Mouse (Mus musculus) myocyte (in vitro differentiated cells): ENCODE data around the gene Slc22a3. TPM values are rescaled to one million over a fixed set of nuclear protein-coding genes. Genes with fewer than 3 reads are reported as not detected.
A peak's percentile ranks its signal among the peaks of the same experiment; 100 is the strongest.

ENCODE experiments used
- H3K27me3 ChIP-seq: one replicate; pipeline ENCODE4 v1.6.1; 2011; ENCODE audit not compliant: control insufficient read depth, insufficient read depth, insufficient read length
- H3K36me3 ChIP-seq: one replicate; pipeline ENCODE4 v1.6.1; 2011; ENCODE audit not compliant: control insufficient read depth, insufficient read depth
- H3K4me2 ChIP-seq: one replicate; pipeline ENCODE4 v1.6.1; 2011; ENCODE audit warnings: low read depth, control low read depth
- H3K4me3 ChIP-seq: one replicate; pipeline ENCODE4 v1.5.1; 2011; ENCODE audit warnings: mild to moderate bottlenecking, control low read depth, moderate library complexity
- H3K79me2 ChIP-seq: one replicate; pipeline ENCODE4 v1.6.1; 2011; ENCODE audit not compliant: control insufficient read depth, insufficient read depth
- H3ac ChIP-seq: one replicate; pipeline ENCODE4 v1.6.1; 2011; ENCODE audit not compliant: control insufficient read depth, insufficient read length
- CEBPB ChIP-seq: IDR thresholded peaks from 2 replicates; pipeline ENCODE4 v1.6.1; 2011; ENCODE audit warnings: mild to moderate bottlenecking, moderate library complexity; ENCODE audit not compliant: poor library complexity, insufficient read depth, severe bottlenecking
- E2F4 ChIP-seq: IDR thresholded peaks from one replicate; pipeline ENCODE4 v1.6.1; 2011; ENCODE audit warnings: mild to moderate bottlenecking, control low read depth, moderate library complexity; ENCODE audit not compliant: insufficient read depth
- MAX ChIP-seq: IDR thresholded peaks from one replicate; pipeline ENCODE4 v1.6.1; 2011; ENCODE audit warnings: low read depth, mild to moderate bottlenecking, control low read depth
- MYOD1 ChIP-seq, 3 experiments: IDR thresholded peaks; one replicate each; pipeline ENCODE4 v1.6.1; 2011; ENCODE audit warnings: control low read depth in 2 of 3, low read depth in 2 of 3, mild to moderate bottlenecking in 2 of 3, moderate library complexity in 1 of 3; ENCODE audit not compliant: insufficient read length in 2 of 3, control insufficient read depth in 1 of 3
- MYOG ChIP-seq, 3 experiments: IDR thresholded peaks; one replicate each; pipeline ENCODE4 v1.6.1; 2011; ENCODE audit warnings: control low read depth in 2 of 3, low read depth in 2 of 3, mild to moderate bottlenecking in 2 of 3; ENCODE audit not compliant: insufficient read length in 2 of 3, control insufficient read depth in 1 of 3, insufficient read depth in 1 of 3
- POLR2A ChIP-seq: IDR thresholded peaks from one replicate; pipeline ENCODE4 v1.6.1; 2011; ENCODE audit warnings: low read depth, mild to moderate bottlenecking, control low read depth, moderate library complexity; ENCODE audit not compliant: insufficient read length
- POLR2AphosphoS2 ChIP-seq: IDR thresholded peaks from one replicate; pipeline ENCODE4 v1.6.1; 2011; ENCODE audit warnings: low read depth, control low read depth; ENCODE audit not compliant: insufficient read length
- REST ChIP-seq: IDR thresholded peaks from one replicate; pipeline ENCODE4 v1.6.1; 2011; ENCODE audit warnings: mild to moderate bottlenecking, control low read depth, moderate library complexity; ENCODE audit not compliant: insufficient read depth, insufficient read length
- SRF ChIP-seq: IDR thresholded peaks from one replicate; pipeline ENCODE4 v1.6.1; 2011; ENCODE audit warnings: low read depth; ENCODE audit not compliant: control insufficient read depth, insufficient read length
- TCF12 ChIP-seq: IDR thresholded peaks from one replicate; pipeline ENCODE4 v1.6.1; 2011; ENCODE audit warnings: mild to moderate bottlenecking, control low read depth; ENCODE audit not compliant: poor library complexity, insufficient read depth, severe bottlenecking
- TCF3 ChIP-seq: IDR thresholded peaks from one replicate; pipeline ENCODE4 v1.6.1; 2011; ENCODE audit warnings: low read depth, control low read depth; ENCODE audit not compliant: insufficient read length
- USF1 ChIP-seq: IDR thresholded peaks from one replicate; pipeline ENCODE4 v1.6.1; 2011; ENCODE audit warnings: low read depth, mild to moderate bottlenecking, control low read depth, moderate library complexity
- polyA plus RNA-seq: library from polyadenylated mRNA; unstranded; fragments of >200 nt; fragmentation: generic; extraction: Trizol; gene quantifications from one replicate; pipeline ENCODE4 v1.2.1, GENCODE M21; 2012; ENCODE audit warnings: missing spikeins

Gene Slc22a3
- polyA plus RNA-seq, 1 experiment, result not detected

DNA sequence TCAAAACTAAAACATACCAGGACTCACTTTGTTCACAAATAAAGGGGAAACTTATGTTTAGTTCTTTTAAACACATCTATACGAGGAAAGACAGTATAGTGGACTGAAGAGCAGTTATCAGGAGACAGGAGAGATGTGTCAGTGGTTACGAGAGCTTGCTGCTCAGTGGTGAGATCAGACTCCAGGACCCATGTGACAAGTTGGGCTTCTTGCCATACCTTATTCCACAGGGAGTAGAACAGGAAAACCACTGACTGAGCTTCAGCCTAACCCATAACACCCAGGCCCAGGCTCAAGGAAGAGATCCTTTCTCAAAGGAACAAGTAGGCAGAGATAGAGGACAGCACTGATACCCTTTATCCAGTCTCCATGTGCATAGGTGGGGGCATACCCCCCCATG lies 62.9 kb downstream of the Slc22a3 start:
- TF ChIP-seq TCF3 (no peak), USF1 (peak; percentile 66), MAX (no peak), SRF (no peak), TCF12 (no peak), E2F4 (no peak), MYOG (IDR thresholded peaks at IDR 0.05; ENCODE audit: control insufficient read depth in 1 of 3, insufficient read depth in 1 of 3, insufficient read length in 2 of 3, low read depth in 2 of 3) (no peak), POLR2AphosphoS2 (no peak)
- H3K79me2 ChIP-seq, result no peaks in the 10 kb centered on the region
- H3K27me3 ChIP-seq, result peaks cover 11% of the 10 kb centered on the region
- peak overlapping the region; percentile 30 for H3K4me2 ChIP-seq
- no peaks in the 10 kb centered on the region for H3K36me3 ChIP-seq
- H3K4me3 ChIP-seq, result no peak overlapping the region
- no peak overlapping the region for H3ac ChIP-seq

DNA sequence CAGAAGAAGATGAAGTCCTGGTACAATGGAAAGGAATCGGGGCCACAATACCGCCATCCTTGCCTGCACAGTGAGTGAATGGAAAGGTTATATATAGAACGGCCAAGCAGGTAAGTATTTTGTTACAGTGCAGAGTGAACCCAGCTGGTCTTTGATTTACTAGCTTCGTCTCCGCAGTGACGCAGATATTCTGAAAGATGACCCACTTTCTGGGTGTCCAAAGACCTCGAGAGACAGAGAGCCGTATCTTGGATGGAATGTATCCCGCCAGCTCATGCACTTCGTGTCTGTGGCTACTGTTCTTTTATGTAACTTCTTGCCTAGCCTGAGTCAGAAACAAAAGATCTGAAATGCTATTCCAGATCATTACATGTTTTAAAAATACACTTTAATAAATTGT lies 69.7 kb downstream of the Slc22a3 start:
- Histone ChIP-seq H3K27me3 (peaks cover 18% of the 10 kb centered on the region), H3K4me2 (no peak overlapping the region)
- no peak for TF ChIP-seq SRF
- TF ChIP-seq POLR2AphosphoS2, result no peak
- no peak for TF ChIP-seq TCF12
- no peak for TF ChIP-seq E2F4
- no peak for TF ChIP-seq CEBPB
- TF ChIP-seq USF1, result no peak
- TF ChIP-seq MYOG (IDR thresholded peaks at IDR 0.05; ENCODE audit: control insufficient read depth in 1 of 3, insufficient read depth in 1 of 3, insufficient read length in 2 of 3, low read depth in 2 of 3), result no peak

DNA sequence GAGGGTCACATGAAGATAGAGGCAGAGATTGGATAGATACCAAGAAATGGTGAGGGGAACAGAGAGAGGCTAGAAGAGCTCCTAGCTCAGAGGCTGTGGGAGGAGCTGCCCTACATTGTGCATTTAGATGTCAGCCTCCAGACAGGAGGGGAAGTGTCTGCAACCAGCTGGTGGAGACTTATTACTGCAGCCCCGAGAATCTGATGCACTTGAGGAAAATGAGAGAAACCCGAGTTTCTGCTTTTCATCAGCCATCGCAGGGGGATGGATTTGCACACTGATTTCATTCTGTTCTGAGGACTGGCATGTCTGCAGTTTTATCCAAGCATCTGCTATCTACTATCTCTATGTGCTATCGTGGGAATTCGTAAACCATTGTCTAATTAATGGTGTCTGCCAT lies 75.8 kb downstream of the Slc22a3 start:
- H3K27me3 ChIP-seq, result peaks cover 35% of the 10 kb centered on the region
- H3K4me3 ChIP-seq, result no peak overlapping the region
- H3K36me3 ChIP-seq, result no peaks in the 10 kb centered on the region
- no peaks in the 10 kb centered on the region for H3K79me2 ChIP-seq
- TF ChIP-seq SRF, result no peak
- TF ChIP-seq POLR2AphosphoS2, result no peak
- no peak for TF ChIP-seq MYOD1 (IDR thresholded peaks at IDR 0.05; ENCODE audit: control insufficient read depth in 1 of 3, insufficient read length in 2 of 3, low read depth in 2 of 3)
- no peak for TF ChIP-seq CEBPB
- TF ChIP-seq TCF3, result no peak
- TF ChIP-seq POLR2A, result no peak
- TF ChIP-seq MAX, result no peak
- no peak for TF ChIP-seq MYOG (IDR thresholded peaks at IDR 0.05; ENCODE audit: control insufficient read depth in 1 of 3, insufficient read depth in 1 of 3, insufficient read length in 2 of 3, low read depth in 2 of 3)
- no peak for TF ChIP-seq TCF12
- no peak for TF ChIP-seq E2F4
- TF ChIP-seq REST, result no peak
- TF ChIP-seq USF1, result no peak
- no peak overlapping the region for H3K4me2 ChIP-seq
- no peak overlapping the region for H3ac ChIP-seq

More for the DNA sequence above, 69.7 kb downstream of the Slc22a3 start:
- no peak overlapping the region for H3ac ChIP-seq
- no peak overlapping the region for H3K4me3 ChIP-seq
- no peaks in the 10 kb centered on the region for H3K79me2 ChIP-seq
- no peaks in the 10 kb centered on the region for H3K36me3 ChIP-seq

DNA sequence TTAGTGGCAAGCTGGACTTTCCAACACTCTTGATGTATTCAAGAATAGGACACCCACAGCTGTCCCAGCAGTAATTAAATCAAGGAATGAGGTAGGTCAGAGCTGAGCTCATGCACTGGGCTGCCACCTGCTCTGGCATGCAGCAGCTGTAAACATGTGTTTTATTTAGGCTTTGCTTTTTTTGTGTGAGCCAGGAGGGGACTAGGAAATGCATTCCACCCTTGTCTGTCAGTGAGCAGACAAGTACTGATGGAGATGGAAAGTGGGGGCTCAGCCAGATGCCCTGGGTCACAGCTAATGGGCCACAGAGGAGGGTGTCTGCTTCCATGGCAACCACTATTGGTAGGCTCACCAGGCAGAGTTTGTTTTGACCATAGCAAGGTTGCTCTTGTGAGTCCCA lies 79.1 kb downstream of the Slc22a3 start:
- Histone ChIP-seq H3K4me2 (no peak overlapping the region), H3K79me2 (no peaks in the 10 kb centered on the region), H3K4me3 (no peak overlapping the region), H3K27me3 (peaks cover 62% of the 10 kb centered on the region), H3K36me3 (no peaks in the 10 kb centered on the region), H3ac (no peak overlapping the region)
- TF ChIP-seq MYOD1 (IDR thresholded peaks at IDR 0.05; ENCODE audit: control insufficient read depth in 1 of 3, insufficient read length in 2 of 3, low read depth in 2 of 3), result peak in 2 of 3 experiments; percentile 32 to 63
- TF ChIP-seq TCF3, result no peak
- no peak for TF ChIP-seq CEBPB
- TF ChIP-seq TCF12, result no peak

DNA sequence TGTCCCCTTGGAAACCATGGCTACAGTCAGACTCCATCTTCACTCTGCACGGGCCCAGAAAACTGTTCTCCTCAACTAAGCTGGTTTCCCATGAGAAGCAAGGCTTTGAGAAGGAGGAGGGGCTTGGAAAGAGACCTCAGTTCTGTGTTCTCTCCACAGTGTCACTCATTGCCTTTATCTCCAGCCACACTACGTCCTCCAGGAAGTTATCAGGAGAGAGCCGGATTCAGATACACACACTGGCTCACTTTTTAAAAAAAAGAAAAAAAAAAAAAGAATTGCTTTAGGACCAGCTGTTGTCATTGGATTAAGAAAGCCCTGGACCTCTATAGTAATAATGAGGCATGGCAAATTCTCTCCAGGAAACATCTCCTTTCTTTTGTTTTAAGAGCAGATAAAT lies 80.3 kb downstream of the Slc22a3 start:
- no peak for TF ChIP-seq SRF
- TF ChIP-seq POLR2AphosphoS2, result no peak
- TF ChIP-seq E2F4, result no peak
- H3K4me3 ChIP-seq, result no peak overlapping the region

DNA sequence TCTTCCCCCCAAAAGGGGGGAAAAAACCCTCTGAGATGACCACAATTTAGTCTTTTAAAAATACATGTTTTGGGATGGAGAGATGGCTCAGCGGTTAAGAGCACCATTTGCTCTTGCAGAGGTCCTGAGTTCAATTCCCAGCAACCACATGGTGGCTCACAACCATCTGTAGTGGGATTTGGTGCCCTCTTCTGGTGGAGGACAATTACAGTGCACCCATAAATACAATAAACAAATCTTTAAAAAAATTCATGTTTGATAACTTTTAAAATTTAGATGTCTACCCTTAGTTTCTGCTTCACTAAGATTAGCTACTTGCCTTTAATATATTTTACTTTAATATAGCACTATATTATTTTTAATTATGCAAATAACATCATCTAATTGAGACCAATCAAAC lies 85.4 kb downstream of the Slc22a3 start:
- no peaks in the 10 kb centered on the region for H3K36me3 ChIP-seq
- TF ChIP-seq MYOD1 (IDR thresholded peaks at IDR 0.05; ENCODE audit: control insufficient read depth in 1 of 3, insufficient read length in 2 of 3, low read depth in 2 of 3), result no peak
- peaks cover 60% of the 10 kb centered on the region for H3K27me3 ChIP-seq
- H3K4me2 ChIP-seq, result no peak overlapping the region
- H3K4me3 ChIP-seq, result no peak overlapping the region
- no peak overlapping the region for H3ac ChIP-seq
- no peaks in the 10 kb centered on the region for H3K79me2 ChIP-seq

More for the DNA sequence above, 80.3 kb downstream of the Slc22a3 start:
- Histone ChIP-seq H3K27me3 (peaks cover 55% of the 10 kb centered on the region), H3K79me2 (no peaks in the 10 kb centered on the region), H3K4me2 (no peak overlapping the region), H3ac (no peak overlapping the region), H3K36me3 (no peaks in the 10 kb centered on the region)
